Mouse (Mus musculus) midbrain, embryonic 10.5 days (tissue): ENCODE results near the gene 1700029H14Rik. TPM values are rescaled to one million over a fixed set of nuclear protein-coding genes. Genes with fewer than 3 reads are reported as not detected.

ENCODE experiments used
- DNase-seq: peaks from one replicate; pipeline ENCODE4 v3.0.0-alpha.2; 2017; ENCODE audit warnings: low spot score
- H3K27ac ChIP-seq: fragments of 300-500 bp; sonication (generic); replicated peaks from 2 replicates; pipeline ENCODE4 v1.5.1; 2016; ENCODE audit warnings: mild to moderate bottlenecking
- H3K27me3 ChIP-seq: fragments of 300-500 bp; sonication (generic); 2 replicates; pipeline ENCODE4 v1.6.1; 2016; ENCODE audit warnings: low read depth, mild to moderate bottlenecking; ENCODE audit not compliant: poor library complexity, severe bottlenecking
- H3K36me3 ChIP-seq: fragments of 300-500 bp; sonication (generic); 2 replicates; pipeline ENCODE4 v1.6.1; 2016; ENCODE audit warnings: mild to moderate bottlenecking, moderate library complexity
- H3K4me1 ChIP-seq: fragments of 300-500 bp; sonication (generic); 2 replicates; pipeline ENCODE4 v1.6.1; 2016
- H3K4me3 ChIP-seq: fragments of 300-500 bp; sonication (generic); 2 replicates; pipeline ENCODE4 v1.5.1; 2016; ENCODE audit warnings: mild to moderate bottlenecking, moderate library complexity
- H3K9me3 ChIP-seq: fragments of 300-500 bp; sonication (generic); replicated peaks from 2 replicates; pipeline ENCODE4 v1.6.1; 2016; ENCODE audit warnings: mild to moderate bottlenecking
- WGBS: fragments of 180-500 bp; shearing (Covaris S2); methylation state at CpG from one replicate; pipeline ENCODE4 v1.1.7; 2016; 5-methylcytosine and 5-hydroxymethylcytosine counted together
- polyA plus RNA-seq: library from polyadenylated mRNA; unstranded; fragments of >200 nt; fragmentation: Nextera tagmentation; extraction: Ambion mirVana; gene quantifications from 2 replicates; pipeline ENCODE4 v1.2.1, GENCODE M21; 2016

Gene 1700029H14Rik
- polyA plus RNA-seq = not detected in 2 replicates

DNA sequence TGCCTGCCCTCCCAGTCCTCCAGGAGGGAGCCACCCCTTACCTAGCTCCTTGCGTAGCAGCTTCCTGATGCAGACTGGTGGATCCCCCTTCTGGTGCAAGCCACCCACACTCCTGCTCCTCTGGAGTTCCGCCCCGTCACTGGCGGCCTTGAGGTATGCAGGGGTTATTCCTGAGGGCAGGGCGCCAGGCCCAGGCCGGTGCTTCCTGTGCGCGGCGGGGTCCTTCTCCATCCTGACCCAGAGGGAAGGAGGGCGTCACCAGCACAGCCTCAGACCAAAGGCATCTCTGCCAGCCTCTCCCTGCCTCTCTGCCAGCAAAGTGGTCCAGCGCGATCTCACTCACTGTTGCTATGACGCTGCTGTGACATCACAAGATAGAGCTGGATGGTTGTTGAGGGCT lies at the start of gene 1700029H14Rik:
1700029H14Rik (minus strand) TSS at position 344 of the 400 bp plus-strand sequence.
- H3K4me3 ChIP-seq = no peak within 1 kb of the TSS
- no peaks in the 10 kb centered on the region for H3K36me3 ChIP-seq
- 41% methylated on average over 13 of the region's 13 CpGs for WGBS
- no peaks in the 10 kb centered on the region for H3K27me3 ChIP-seq
- H3K27ac ChIP-seq = no peak within 1 kb of the TSS
- H3K4me1 ChIP-seq = no peaks in the 10 kb centered on the region
- no peak for DNase-seq
- H3K9me3 ChIP-seq = no peaks in the 10 kb centered on the region

GRCm38 (mm10) chr8:13611702-13612101 lies 49.4 kb upstream of the 1700029H14Rik start:
- no peak overlapping the region for H3K4me3 ChIP-seq
- DNase-seq = no peak
- WGBS = 92% methylated on average over 12 of the region's 12 CpGs
- H3K36me3 ChIP-seq = peaks cover 24% of the 10 kb centered on the region
- no peaks in the 10 kb centered on the region; the same call in 1 of the 2 replicates for H3K9me3 ChIP-seq
- H3K27ac ChIP-seq = no peak overlapping the region
- no peaks in the 10 kb centered on the region for H3K27me3 ChIP-seq
- H3K4me1 ChIP-seq = 0 out of 2 replicates have a peak, but pooled peaks cover 3% of the 10 kb centered on the region

DNA sequence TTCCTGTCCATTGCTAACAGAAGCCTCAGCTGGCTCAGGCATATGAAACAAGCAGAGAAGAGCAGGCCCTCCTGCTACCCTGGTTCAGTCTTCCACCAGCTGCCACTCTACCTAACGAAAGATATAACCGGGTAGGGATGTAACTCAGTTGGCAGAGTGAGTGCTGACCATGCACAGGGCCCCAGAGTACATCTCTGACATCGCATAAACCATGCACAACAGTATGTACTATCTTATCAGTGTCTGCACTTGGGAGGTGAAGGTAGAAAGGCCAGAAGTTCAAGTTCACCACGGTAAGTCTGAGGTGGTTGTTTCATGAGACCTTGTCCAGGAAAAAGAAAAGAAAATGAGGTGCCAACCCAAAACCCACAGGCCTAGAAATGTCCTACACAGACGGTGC lies 47.7 kb upstream of the 1700029H14Rik start:
- 91% methylated on average over 5 of the region's 5 CpGs for WGBS
- H3K9me3 ChIP-seq = no peaks in the 10 kb centered on the region; the same call in 1 of the 2 replicates

GRCm38 (mm10) chr8:13608946-13609345 lies 46.7 kb upstream of the 1700029H14Rik start:
- Histone ChIP-seq H3K9me3 (no peaks in the 10 kb centered on the region; the same call in 1 of the 2 replicates), H3K4me1 (no peaks in the 10 kb centered on the region), H3K36me3 (peaks cover 21% of the 10 kb centered on the region), H3K4me3 (no peak overlapping the region), H3K27ac (no peak overlapping the region), H3K27me3 (no peaks in the 10 kb centered on the region)
- DNase-seq = no peak
- WGBS = 88% methylated on average over 6 of the region's 6 CpGs

More for the DNA sequence above, 47.7 kb upstream of the 1700029H14Rik start:
- Histone ChIP-seq H3K4me1 (0 out of 2 replicates have a peak, but pooled peaks cover 1% of the 10 kb centered on the region), H3K27ac (no peak overlapping the region), H3K36me3 (peaks cover 24% of the 10 kb centered on the region), H3K4me3 (no peak overlapping the region), H3K27me3 (no peaks in the 10 kb centered on the region)
- no peak for DNase-seq

- Histone ChIP-seq H3K4me1 (no peaks in the 10 kb centered on the region), H3K9me3 (no peaks in the 10 kb centered on the region), H3K27me3 (no peaks in the 10 kb centered on the region), H3K36me3 (peaks cover 3% of the 10 kb centered on the region; the same call in 1 of the 2 replicates), H3K4me3 (no peak overlapping the region), H3K27ac (no peak overlapping the region)
- 86% methylated on average over 7 of the region's 7 CpGs for WGBS
- DNase-seq = no peak
These were observed 43.7 kb upstream of the 1700029H14Rik start for GRCm38 (mm10) chr8:13605920-13606480.

DNA sequence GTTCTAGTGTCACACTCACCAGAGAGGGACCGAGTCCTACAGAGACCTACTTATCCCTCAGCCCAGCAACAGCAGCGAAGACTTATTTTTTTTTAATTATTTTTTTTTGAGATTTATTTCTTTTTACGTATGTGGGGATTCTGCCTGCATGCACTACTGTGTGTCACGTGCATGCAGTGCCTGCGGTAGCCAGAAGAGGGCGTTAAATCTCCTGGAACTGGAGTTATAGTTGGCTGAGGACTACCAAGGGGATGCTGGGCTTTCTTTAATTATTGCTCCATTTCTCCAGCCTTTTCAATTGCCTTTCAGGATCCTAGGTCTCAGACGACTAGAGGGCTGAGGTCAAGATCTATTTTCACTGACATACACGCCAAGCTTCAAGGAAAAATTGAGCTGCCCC lies 40.4 kb upstream of the 1700029H14Rik start:
- DNase-seq = peak; percentile 48
- WGBS = 61% methylated on average over 8 of the region's 8 CpGs
- no peak overlapping the region for H3K27ac ChIP-seq
- no peaks in the 10 kb centered on the region for H3K9me3 ChIP-seq
- no peak overlapping the region for H3K4me3 ChIP-seq
- H3K27me3 ChIP-seq = no peaks in the 10 kb centered on the region
- peaks cover 10% of the 10 kb centered on the region for H3K36me3 ChIP-seq
- H3K4me1 ChIP-seq = no peaks in the 10 kb centered on the region

DNA sequence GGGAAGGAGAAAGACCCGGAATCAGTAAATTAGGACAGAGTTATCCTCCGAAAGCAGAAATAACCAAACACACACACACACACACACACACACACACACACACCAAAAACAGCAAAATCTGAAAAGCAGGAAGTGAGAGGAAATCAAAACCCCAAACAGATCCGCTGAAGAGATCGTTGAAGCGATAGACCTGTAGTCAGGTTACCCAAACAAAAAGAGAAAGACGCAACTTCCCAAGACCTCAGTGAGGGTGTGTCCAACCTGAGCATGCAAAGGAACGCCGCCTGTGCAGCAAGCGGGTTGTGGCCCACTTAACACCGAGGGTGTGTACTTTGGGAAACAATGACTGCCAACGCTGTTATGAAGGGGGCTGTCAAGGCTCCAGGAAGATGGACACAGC lies 38.9 kb upstream of the 1700029H14Rik start:
- Histone ChIP-seq H3K9me3 (no peaks in the 10 kb centered on the region), H3K4me1 (no peaks in the 10 kb centered on the region), H3K27me3 (no peaks in the 10 kb centered on the region), H3K36me3 (peaks cover 24% of the 10 kb centered on the region), H3K27ac (no peak overlapping the region), H3K4me3 (no peak overlapping the region)
- DNase-seq = no peak
- 90% methylated on average over 11 of the region's 11 CpGs for WGBS

DNA sequence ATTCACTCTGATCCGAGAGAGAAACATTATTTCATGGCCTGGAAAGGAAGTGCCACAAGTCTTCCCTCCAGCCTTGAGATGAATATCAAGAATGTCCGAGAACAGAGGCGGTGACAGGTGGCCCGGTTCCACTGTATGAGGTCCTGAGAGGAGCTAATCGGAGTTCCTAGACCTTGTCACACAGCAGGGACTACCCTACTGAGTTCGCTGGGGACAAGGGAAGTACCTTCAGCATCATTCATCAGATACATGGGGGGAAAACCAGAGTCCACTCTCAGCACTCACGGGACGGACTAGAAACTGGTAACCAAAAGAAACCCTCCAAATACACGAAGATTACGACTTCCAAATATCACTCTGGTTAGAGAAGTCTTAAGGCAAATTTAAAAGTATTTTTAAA lies 38.5 kb upstream of the 1700029H14Rik start:
- Histone ChIP-seq H3K27ac (no peak overlapping the region), H3K4me1 (no peaks in the 10 kb centered on the region), H3K36me3 (peaks cover 28% of the 10 kb centered on the region), H3K27me3 (no peaks in the 10 kb centered on the region), H3K9me3 (no peaks in the 10 kb centered on the region), H3K4me3 (no peak overlapping the region)
- WGBS = 87% methylated on average over 10 of the region's 10 CpGs
- DNase-seq = no peak

DNA sequence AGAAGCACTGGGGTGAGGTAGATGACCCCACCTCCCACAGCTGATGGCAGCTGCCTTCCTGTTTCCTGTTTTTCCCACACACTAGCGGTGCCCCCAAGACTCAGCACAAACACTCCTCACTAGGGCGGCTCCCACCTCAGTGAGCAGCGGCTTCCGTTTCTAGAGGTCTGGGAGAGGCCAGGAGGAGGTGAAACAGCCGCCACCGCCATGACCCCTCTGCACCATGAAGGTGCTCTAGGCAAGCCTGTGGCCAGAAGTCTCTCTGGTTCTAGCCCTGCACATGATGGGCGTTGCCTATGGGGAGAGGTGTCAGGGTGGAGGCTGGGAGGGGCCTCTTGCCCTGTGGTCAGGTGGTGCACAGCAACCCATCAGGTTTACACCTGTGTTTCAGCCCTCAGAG lies 37.9 kb upstream of the 1700029H14Rik start:
- Histone ChIP-seq H3K4me1 (no peaks in the 10 kb centered on the region), H3K27me3 (no peaks in the 10 kb centered on the region), H3K4me3 (no peak overlapping the region), H3K9me3 (no peaks in the 10 kb centered on the region), H3K27ac (0 out of 2 replicates have a peak overlapping the region, but pooled peaks have one; percentile 13), H3K36me3 (peaks cover 30% of the 10 kb centered on the region)
- WGBS = 80% methylated on average over 7 of the region's 7 CpGs
- DNase-seq = no peak

DNA sequence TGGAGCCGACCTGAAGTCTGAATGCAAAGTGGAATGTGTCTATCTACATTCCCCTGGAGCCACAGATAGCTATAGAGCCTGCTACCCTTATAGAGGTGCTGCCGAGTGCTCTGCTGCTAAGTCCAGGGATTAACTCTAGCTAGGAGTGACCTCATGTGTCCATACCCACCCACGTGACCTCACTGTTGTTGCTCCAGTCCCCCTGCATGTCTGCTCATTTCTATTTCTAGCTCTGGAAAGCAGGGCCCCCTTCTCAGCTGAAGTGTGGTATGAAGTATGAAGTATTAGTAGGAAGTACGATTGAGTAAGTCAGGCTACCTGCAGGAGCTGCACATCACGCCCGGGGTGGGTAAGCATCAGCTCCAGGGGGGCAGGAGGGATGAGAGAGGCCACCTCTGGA lies 35.5 kb upstream of the 1700029H14Rik start:
- no peaks in the 10 kb centered on the region for H3K9me3 ChIP-seq
- H3K4me3 ChIP-seq = no peak overlapping the region
- H3K36me3 ChIP-seq = peaks cover 31% of the 10 kb centered on the region
- no peaks in the 10 kb centered on the region for H3K27me3 ChIP-seq
- H3K27ac ChIP-seq = no peak overlapping the region
- no peaks in the 10 kb centered on the region for H3K4me1 ChIP-seq
- 91% methylated on average over 6 of the region's 6 CpGs for WGBS
- DNase-seq = no peak

DNA sequence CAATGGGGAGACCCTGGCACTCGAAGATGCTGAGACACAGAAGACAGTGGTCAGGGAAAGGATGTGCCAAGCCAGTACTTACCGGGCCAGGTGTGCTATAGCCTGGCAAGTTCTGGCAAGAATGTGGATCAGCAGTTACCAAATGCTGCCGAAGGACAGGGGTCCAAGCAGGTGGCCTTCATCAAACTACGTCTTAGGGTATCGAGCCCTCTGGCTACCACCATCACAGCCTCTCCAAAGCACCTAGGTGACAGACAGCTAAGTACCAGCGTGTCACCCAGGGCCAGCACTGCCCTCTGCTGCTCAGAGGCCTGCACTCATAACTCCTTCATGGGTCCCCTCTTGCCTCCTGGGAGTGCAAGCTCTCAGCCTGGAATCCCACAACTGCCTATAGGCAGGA lies 33.6 kb upstream of the 1700029H14Rik start:
- 91% methylated on average over 6 of the region's 6 CpGs for WGBS
- no peak overlapping the region for H3K4me3 ChIP-seq
- H3K27ac ChIP-seq = no peak overlapping the region
- no peaks in the 10 kb centered on the region for H3K4me1 ChIP-seq
- peaks cover 31% of the 10 kb centered on the region for H3K36me3 ChIP-seq
- no peak for DNase-seq
- no peaks in the 10 kb centered on the region for H3K9me3 ChIP-seq
- no peaks in the 10 kb centered on the region for H3K27me3 ChIP-seq

DNA sequence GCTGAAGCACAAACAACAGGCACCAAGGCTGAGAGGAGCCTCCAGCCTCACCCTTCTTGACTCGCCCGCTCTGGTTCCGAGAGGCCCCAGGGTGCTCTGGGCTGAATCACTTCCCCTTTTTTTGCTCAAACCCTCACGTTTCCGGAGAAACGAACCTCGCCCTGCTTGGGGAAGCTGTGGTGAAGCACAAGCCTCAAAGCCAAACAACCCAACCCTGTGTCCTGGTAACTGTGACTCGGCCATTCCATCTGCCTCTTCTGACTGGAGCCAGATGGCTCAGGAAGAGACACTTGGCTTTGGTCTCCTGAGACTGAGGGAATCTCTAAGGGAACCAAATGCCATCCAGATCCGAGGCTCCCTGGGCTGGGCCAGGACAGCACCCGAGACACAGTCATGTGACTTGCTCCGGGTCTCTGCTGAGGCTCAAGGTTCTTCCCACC lies 32.6 kb upstream of the 1700029H14Rik start:
- H3K4me1 ChIP-seq = no peaks in the 10 kb centered on the region
- no peaks in the 10 kb centered on the region for H3K9me3 ChIP-seq
- H3K4me3 ChIP-seq = no peak overlapping the region
- no peak overlapping the region for H3K27ac ChIP-seq
- 91% methylated on average over 11 of the region's 11 CpGs for WGBS
- H3K36me3 ChIP-seq = peaks cover 31% of the 10 kb centered on the region
- DNase-seq = no peak
- no peaks in the 10 kb centered on the region for H3K27me3 ChIP-seq

DNA sequence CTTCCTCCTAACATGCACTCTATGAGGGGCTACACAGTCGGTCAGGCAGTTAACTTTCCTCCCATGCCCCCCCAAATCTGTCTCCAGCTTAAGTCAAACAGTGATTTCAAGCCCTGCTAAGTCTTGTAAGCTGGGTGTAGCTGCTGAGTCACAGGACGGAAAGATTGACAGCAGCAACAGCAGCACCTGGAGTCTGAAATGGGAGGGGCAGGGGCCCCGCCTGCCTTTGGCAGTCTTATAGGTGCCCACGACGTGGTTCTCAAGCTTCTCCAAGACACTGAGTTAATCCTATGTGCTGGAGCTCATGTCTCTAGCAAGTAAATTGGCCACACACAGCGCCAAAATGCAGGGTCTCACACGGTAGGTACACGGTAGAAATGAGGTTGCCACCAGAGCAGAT lies 31.1 kb upstream of the 1700029H14Rik start:
- WGBS = 83% methylated on average over 8 of the region's 8 CpGs
- no peak for DNase-seq

More for the DNA sequence above, 31.1 kb upstream of the 1700029H14Rik start:
- Histone ChIP-seq H3K9me3 (no peaks in the 10 kb centered on the region), H3K4me1 (no peaks in the 10 kb centered on the region), H3K36me3 (peaks cover 35% of the 10 kb centered on the region), H3K27ac (no peak overlapping the region), H3K27me3 (no peaks in the 10 kb centered on the region), H3K4me3 (no peak overlapping the region)
